Mouse (Mus musculus) hindbrain, embryonic 11.5 days (tissue): Measurements from ENCODE around the gene Klhl29. TPM values are rescaled to one million over a fixed set of nuclear protein-coding genes. Genes with fewer than 3 reads are reported as not detected.
A peak's percentile ranks its signal among the peaks of the same experiment; 100 is the strongest.

ENCODE experiments used
- ATAC-seq: fragments of 200-750 bp; cut with Nextera tagmentation; 2 replicates; pipeline ENCODE4 v1.8.0; 2017; ENCODE audit warnings: mild to moderate bottlenecking, moderate TSS enrichment, moderate library complexity; ENCODE audit not compliant: low FRiP score
- DNase-seq: peaks from one replicate; pipeline ENCODE4 v3.0.0-alpha.2; 2015; ENCODE audit warnings: low spot score
- H3K27ac ChIP-seq: fragments of 300-500 bp; sonication (generic); 2 replicates; pipeline ENCODE4 v1.5.1; 2014; ENCODE audit warnings: mild to moderate bottlenecking, low read depth, low read length
- H3K27me3 ChIP-seq: fragments of 300-500 bp; sonication (generic); 2 replicates; pipeline ENCODE4 v1.6.1; 2014; ENCODE audit warnings: mild to moderate bottlenecking, low read length, moderate library complexity, mixed read lengths; ENCODE audit not compliant: control insufficient read depth, insufficient read depth
- H3K36me3 ChIP-seq: fragments of 300-500 bp; sonication (generic); 2 replicates; pipeline ENCODE4 v1.6.1; 2014; ENCODE audit warnings: mild to moderate bottlenecking, low read length, moderate library complexity, mixed read lengths; ENCODE audit not compliant: control insufficient read depth, insufficient read depth
- H3K4me1 ChIP-seq: fragments of 300-500 bp; sonication (generic); replicated peaks from 2 replicates; pipeline ENCODE4 v1.6.1; 2014; ENCODE audit warnings: low read length, mixed read lengths; ENCODE audit not compliant: control insufficient read depth, insufficient read depth
- H3K4me2 ChIP-seq: fragments of 300-500 bp; sonication (generic); replicated peaks from 2 replicates; pipeline ENCODE4 v1.6.1; 2014; ENCODE audit warnings: mild to moderate bottlenecking, low read depth, low read length
- H3K4me3 ChIP-seq: fragments of 300-500 bp; sonication (generic); 2 replicates; pipeline ENCODE4 v1.5.1; 2014; ENCODE audit warnings: low read depth, low read length
- H3K9ac ChIP-seq: fragments of 300-500 bp; sonication (generic); 2 replicates; pipeline ENCODE4 v1.6.1; 2014; ENCODE audit warnings: low read depth, low read length
- H3K9me3 ChIP-seq: fragments of 300-500 bp; sonication (generic); 2 replicates; pipeline ENCODE4 v1.6.1; 2016; ENCODE audit warnings: low read length; ENCODE audit not compliant: control insufficient read depth
- WGBS: fragments of 180-500 bp; shearing (Covaris S2); extraction: QIAGEN DNeasy Blood & Tissue Kit; methylation state at CpG from one replicate; pipeline ENCODE4 v1.1.7; 2014; 5-methylcytosine and 5-hydroxymethylcytosine counted together
- polyA plus RNA-seq: library from polyadenylated mRNA; unstranded; fragments of >200 nt; fragmentation: Nextera tagmentation; extraction: Ambion mirVana; gene quantifications from 2 replicates; pipeline ENCODE4 v1.2.1, GENCODE M21; 2014

Klhl29 gene
- polyA plus RNA-seq, 1 experiment from 2014 or later, result 2.6 TPM

DNA sequence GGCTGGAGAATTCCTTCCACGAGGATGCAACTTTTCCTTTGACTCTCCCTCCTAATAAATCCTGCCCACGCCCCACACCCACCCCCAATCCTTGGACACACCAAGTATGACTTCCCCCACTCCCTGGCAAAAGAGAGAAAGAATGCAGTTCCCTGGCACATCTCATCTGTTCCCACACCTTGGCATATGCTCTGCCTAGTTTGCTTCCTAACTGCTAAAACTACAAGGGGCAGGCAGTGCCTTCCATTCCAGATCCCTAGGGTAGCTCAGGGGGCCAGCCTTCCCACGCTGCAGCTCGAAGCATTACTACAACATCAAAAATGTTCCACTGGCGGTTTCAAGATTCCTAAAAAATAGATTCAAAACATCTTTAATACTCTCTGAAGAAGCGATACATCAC, 212.8 kb downstream of the Klhl29 start:
- ATAC-seq, result no peak
- Histone ChIP-seq H3K36me3 (no peaks in the 10 kb centered on the region), H3K9me3 (no peaks in the 10 kb centered on the region), H3K27ac (no peak overlapping the region), H3K27me3 (no peaks in the 10 kb centered on the region), H3K4me2 (no peak overlapping the region), H3K4me1 (no peaks in the 10 kb centered on the region), H3K9ac (no peak overlapping the region), H3K4me3 (no peak overlapping the region)
- no peak for DNase-seq
- 89% methylated on average over 6 of the region's 6 CpGs for WGBS

- Histone ChIP-seq H3K4me3 (no peak overlapping the region), H3K36me3 (no peaks in the 10 kb centered on the region), H3K4me2 (no peak overlapping the region), H3K27ac (no peak overlapping the region), H3K9ac (no peak overlapping the region), H3K4me1 (no peaks in the 10 kb centered on the region), H3K9me3 (no peaks in the 10 kb centered on the region), H3K27me3 (no peaks in the 10 kb centered on the region)
- ATAC-seq (no peak), DNase-seq (no peak)
- 88% methylated on average over 4 of the region's 4 CpGs for WGBS
These were observed 213.9 kb downstream of the Klhl29 start for GRCm38 (mm10) chr12:5161631-5162030.

DNA sequence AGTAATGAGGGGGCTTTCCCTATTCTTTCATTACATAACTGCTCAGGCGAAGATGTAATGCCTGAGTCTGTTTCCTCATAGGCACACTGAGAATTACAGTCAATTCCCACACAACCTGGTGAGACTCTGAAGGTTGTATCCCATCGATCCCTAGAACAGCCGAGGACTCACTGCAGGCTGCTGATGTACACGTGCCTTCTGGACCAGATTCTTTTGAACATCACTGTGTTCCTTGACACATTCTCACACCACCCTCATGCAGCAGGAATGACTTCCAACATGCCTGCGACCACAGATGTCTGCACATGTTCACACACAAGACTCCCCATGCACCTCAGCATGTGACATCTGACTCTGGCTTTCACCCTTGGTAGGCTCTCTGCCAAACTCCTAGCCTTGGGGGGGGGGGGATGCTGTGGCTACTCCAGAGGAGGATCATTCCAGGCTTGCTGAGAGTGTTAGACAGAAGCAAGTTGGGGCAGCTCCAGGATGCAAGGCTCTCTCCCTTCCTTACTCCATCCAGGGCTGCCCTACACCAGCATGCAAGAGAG, 217.5 kb downstream of the Klhl29 start:
- no peak overlapping the region for H3K27ac ChIP-seq
- no peaks in the 10 kb centered on the region for H3K4me1 ChIP-seq
- no peaks in the 10 kb centered on the region for H3K36me3 ChIP-seq
- H3K27me3 ChIP-seq, result no peaks in the 10 kb centered on the region
- no peak overlapping the region for H3K9ac ChIP-seq
- no peak for DNase-seq
- no peaks in the 10 kb centered on the region for H3K9me3 ChIP-seq
- WGBS, result 85% methylated on average over 5 of the region's 5 CpGs
- no peak overlapping the region for H3K4me3 ChIP-seq
- H3K4me2 ChIP-seq, result no peak overlapping the region
- ATAC-seq, result no peak

GRCm38 (mm10) chr12:5157021-5157681, 218.3 kb downstream of the Klhl29 start:
- no peaks in the 10 kb centered on the region for H3K36me3 ChIP-seq
- no peak overlapping the region for H3K9ac ChIP-seq
- WGBS, result 87% methylated on average over 6 of the region's 6 CpGs
- H3K4me1 ChIP-seq, result no peaks in the 10 kb centered on the region
- no peak overlapping the region for H3K27ac ChIP-seq
- DNase-seq (no peak), ATAC-seq (no peak)
- no peak overlapping the region for H3K4me2 ChIP-seq
- no peaks in the 10 kb centered on the region for H3K9me3 ChIP-seq
- no peak overlapping the region for H3K4me3 ChIP-seq
- no peaks in the 10 kb centered on the region for H3K27me3 ChIP-seq

GRCm38 (mm10) chr12:5155177-5155576, 220.3 kb downstream of the Klhl29 start:
- H3K36me3 ChIP-seq, result no peaks in the 10 kb centered on the region
- no peak overlapping the region for H3K4me2 ChIP-seq
- H3K27ac ChIP-seq, result no peak overlapping the region
- DNase-seq (no peak), ATAC-seq (no peak)
- no peak overlapping the region for H3K4me3 ChIP-seq
- no peaks in the 10 kb centered on the region for H3K9me3 ChIP-seq
- H3K27me3 ChIP-seq, result no peaks in the 10 kb centered on the region
- WGBS, result 80% methylated on average over 3 of the region's 3 CpGs
- H3K9ac ChIP-seq, result no peak overlapping the region
- no peaks in the 10 kb centered on the region; the same call in 1 of the 2 replicates for H3K4me1 ChIP-seq

GRCm38 (mm10) chr12:5151859-5152258, 223.6 kb downstream of the Klhl29 start:
- ATAC-seq, result peak; percentile 17; the same call in 1 of the 2 replicates
- DNase-seq, result peak; percentile 51
- no peak overlapping the region for H3K27ac ChIP-seq

DNA sequence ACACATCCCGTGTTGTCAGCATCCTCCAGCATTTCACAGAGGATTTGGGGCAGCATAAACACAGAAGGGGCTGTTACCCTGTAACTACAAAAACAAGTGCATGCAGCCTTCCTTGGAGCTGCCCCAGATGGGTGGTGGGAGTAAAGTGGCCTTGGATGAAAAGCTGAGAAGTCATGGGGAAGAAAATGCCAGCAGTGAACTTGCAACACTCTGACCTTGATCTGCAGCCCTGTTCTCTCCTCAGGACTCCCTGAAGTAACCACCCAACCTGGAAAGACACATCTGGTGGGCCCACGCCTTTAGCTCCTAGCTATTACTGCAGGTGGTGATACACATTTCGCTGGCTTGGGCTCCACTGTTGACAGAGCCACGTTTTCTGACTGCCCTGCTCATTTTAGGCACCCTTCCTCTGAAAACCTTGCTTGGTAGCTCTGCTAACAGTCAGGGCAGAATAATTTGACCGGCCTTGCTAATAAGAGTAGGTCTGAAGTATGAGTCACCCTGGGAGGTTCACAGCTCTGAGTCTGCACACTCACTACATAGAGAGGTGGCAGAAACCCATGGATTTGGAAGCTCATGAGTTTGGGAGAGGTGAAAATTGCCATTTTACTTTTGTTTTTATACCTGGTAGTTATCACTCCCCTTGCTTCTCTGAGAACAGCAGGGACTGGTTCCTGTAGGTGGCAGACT, 228.0 kb downstream of the Klhl29 start:
- no peaks in the 10 kb centered on the region for H3K36me3 ChIP-seq
- peaks cover 5% of the 10 kb centered on the region for H3K4me1 ChIP-seq
- H3K27me3 ChIP-seq, result no peaks in the 10 kb centered on the region
- no peak for DNase-seq
- H3K4me3 ChIP-seq, result no peak overlapping the region
- no peak for ATAC-seq
- no peaks in the 10 kb centered on the region for H3K9me3 ChIP-seq
- no peak overlapping the region for H3K27ac ChIP-seq
- no peak overlapping the region for H3K4me2 ChIP-seq
- WGBS, result 81% methylated on average over 5 of the region's 5 CpGs
- no peak overlapping the region for H3K9ac ChIP-seq

More at GRCm38 (mm10) chr12:5151859-5152258, 223.6 kb downstream of the Klhl29 start:
- WGBS, result 20% methylated on average over 10 of the region's 10 CpGs
- no peaks in the 10 kb centered on the region; the same call in 1 of the 2 replicates for H3K4me1 ChIP-seq
- no peaks in the 10 kb centered on the region for H3K27me3 ChIP-seq
- H3K4me2 ChIP-seq, result no peak overlapping the region
- no peak overlapping the region for H3K9ac ChIP-seq
- H3K9me3 ChIP-seq, result no peaks in the 10 kb centered on the region
- H3K36me3 ChIP-seq, result no peaks in the 10 kb centered on the region
- no peak overlapping the region for H3K4me3 ChIP-seq

DNA sequence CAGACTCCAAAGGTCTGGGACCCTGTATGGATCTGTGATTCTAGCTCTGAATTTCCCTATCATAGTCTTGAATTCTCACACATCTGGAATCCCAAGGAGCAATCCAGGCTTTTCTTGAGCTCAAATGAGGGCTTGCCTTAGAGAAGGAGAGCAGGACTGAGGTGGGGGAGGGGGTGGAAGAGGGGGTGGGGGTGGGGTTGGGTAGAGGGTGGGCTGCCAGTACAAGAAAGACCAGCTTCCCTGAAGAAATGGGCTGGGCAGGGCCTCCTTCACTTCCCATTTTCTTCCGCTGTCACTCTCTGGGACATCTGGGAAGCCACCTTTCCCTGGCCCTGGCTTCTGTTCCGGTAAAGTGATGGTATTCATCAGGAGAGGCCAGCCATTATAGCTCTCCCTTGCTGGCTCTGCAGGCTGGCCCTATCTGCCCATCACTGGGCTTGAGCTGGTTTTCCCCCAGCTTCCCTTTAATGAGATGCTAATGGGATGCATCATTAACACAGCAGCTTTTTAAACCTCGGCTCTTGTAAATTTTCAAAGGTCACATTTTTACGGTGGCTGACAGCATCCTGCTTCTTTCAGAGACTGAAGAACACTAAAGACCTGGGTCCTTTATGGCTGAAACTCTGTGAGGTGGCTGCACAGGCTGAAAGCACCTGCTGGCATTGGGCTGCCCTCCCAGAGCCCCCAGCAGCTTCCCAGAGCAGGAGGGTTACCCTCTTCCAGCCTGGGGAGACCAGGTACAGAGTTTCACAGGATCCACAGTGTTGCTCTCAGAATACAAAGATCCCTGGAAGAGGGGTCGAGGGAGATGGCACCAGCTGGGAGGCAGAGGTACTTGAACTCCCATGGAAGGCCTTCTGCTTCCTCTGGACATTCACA, 231.3 kb downstream of the Klhl29 start:
- H3K4me1 ChIP-seq, result peaks cover 5% of the 10 kb centered on the region
- no peak overlapping the region for H3K4me2 ChIP-seq
- H3K27me3 ChIP-seq, result no peaks in the 10 kb centered on the region
- no peaks in the 10 kb centered on the region for H3K36me3 ChIP-seq
- H3K4me3 ChIP-seq, result no peak overlapping the region
- DNase-seq, result no peak
- peak; percentile 70 for ATAC-seq
- no peaks in the 10 kb centered on the region for H3K9me3 ChIP-seq
- H3K9ac ChIP-seq, result no peak overlapping the region
- 0 out of 2 replicates have a peak overlapping the region, but pooled peaks have one; percentile 36 for H3K27ac ChIP-seq
- 22% methylated on average over 5 of the region's 5 CpGs for WGBS
